Mouse (Mus musculus): ENCODE measurements at regions not wholly inside any gene's neighbourhood (a gene's known extent, or its start where the extent isn't known, plus 50 kb on each side); places are given as distances from the start of the nearest gene placed in this dataset.

DNA sequence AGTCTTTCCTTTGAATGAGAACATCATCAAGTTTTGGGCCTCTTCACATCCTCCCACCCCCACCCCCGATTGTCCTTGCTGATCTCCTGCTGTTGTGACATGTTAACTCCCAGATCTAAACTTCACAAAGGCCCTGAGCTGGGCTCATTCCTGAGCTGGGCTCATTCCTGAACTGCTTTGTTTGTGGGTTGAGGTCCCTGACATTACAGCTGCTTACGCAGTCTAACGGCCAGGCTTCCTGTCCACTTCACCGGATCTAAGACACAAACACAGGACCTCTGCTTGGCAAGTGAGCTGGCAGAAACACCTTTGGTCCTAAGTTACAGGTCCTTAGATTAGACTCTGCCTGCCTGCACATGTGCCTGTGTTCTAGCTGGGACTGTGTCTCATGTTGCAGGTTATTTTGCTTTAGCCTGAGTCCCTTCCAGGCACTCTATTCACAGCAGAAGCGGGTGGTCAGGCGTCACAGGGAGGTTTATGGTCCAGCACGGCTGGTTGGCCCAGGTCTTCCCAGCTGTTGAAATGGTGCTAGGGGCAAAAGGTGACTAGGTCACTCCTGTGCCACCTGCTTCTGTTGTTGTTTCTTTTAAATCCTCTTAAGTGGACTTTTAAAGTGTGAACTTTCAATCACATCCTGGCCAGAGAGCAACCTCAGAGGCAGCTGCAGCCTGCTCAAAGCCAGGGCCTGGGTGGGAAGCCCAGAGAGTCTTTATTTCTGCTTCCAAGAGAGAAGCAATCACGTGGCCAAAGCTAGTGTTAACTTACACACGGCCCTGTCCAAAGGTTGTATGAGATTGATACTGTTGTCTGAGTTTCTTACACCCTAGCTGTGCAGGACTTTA, 79.1 kb downstream of the Foxb1 start:
- H3K27me3 ChIP-seq (ENCODE audit: control insufficient read depth, insufficient read depth, low read depth, low read length), result no peaks in the 10 kb centered on the region; the same call in 1 of the 2 replicates
- H3K9me3 ChIP-seq (ENCODE audit: control insufficient read depth, low read length), result no peaks in the 10 kb centered on the region
- no peaks in the 10 kb centered on the region for H3K36me3 ChIP-seq (ENCODE audit: control insufficient read depth, insufficient read depth, low read length)
- H3K4me2 ChIP-seq (ENCODE audit: low read depth, low read length), result no peak overlapping the region
- no peak overlapping the region for H3K27ac ChIP-seq (ENCODE audit: low read length)
- H3K9ac ChIP-seq (ENCODE audit: low read length), result no peak overlapping the region
- H3K4me3 ChIP-seq (ENCODE audit: low read length), result no peak overlapping the region
- no peaks in the 10 kb centered on the region for H3K4me1 ChIP-seq (replicated peaks; ENCODE audit: control insufficient read depth, insufficient read depth, low read length)
- WGBS, result 25% methylated on average over 9 of the region's 9 CpGs
- no peak for ATAC-seq (ENCODE audit: low read depth)

DNA sequence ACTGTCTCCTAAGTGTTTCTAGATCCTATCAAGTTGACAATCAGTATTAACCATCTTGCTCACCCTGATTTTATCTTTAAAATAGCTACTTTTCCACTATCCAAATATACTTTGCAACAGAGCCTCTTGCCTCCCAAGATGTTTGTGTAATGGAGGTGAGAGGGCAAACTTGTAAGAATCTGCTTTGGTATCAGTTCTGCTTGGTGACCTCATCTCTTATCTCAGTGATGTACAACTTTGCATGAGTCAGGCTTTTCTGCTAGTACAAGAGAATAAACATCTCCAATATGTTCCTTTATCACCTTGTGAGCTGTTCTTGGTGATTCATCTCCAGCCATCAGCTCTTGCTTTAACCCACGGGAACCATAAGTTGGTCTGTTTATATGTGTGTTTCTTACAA, 82.1 kb downstream of the Foxb1 start:
- Histone ChIP-seq H3K27ac (ENCODE audit: low read length) (no peak overlapping the region), H3K27me3 (ENCODE audit: control insufficient read depth, insufficient read depth, low read depth, low read length) (peaks cover 6% of the 10 kb centered on the region), H3K4me1 (replicated peaks; ENCODE audit: control insufficient read depth, insufficient read depth, low read length) (no peaks in the 10 kb centered on the region), H3K4me3 (ENCODE audit: low read length) (no peak overlapping the region), H3K36me3 (ENCODE audit: control insufficient read depth, insufficient read depth, low read length) (no peaks in the 10 kb centered on the region), H3K4me2 (ENCODE audit: low read depth, low read length) (no peak overlapping the region), H3K9me3 (ENCODE audit: control insufficient read depth, low read length) (no peaks in the 10 kb centered on the region), H3K9ac (ENCODE audit: low read length) (no peak overlapping the region)
- no peak for ATAC-seq (ENCODE audit: low read depth)
- WGBS, result 9% methylated on average over 1 of the region's 1 CpGs

GRCm38 (mm10) chr9:69673463-69674105, 87.2 kb downstream of the Foxb1 start:
- WGBS, result 61% methylated on average over 10 of the region's 10 CpGs
- H3K9ac ChIP-seq (ENCODE audit: low read length), result no peak overlapping the region
- ATAC-seq (ENCODE audit: low read depth), result no peak
- no peak overlapping the region for H3K4me3 ChIP-seq (ENCODE audit: low read length)
- peaks cover 45% of the 10 kb centered on the region for H3K27me3 ChIP-seq (ENCODE audit: control insufficient read depth, insufficient read depth, low read depth, low read length)
- H3K36me3 ChIP-seq (ENCODE audit: control insufficient read depth, insufficient read depth, low read length), result no peaks in the 10 kb centered on the region
- H3K9me3 ChIP-seq (ENCODE audit: control insufficient read depth, low read length), result no peaks in the 10 kb centered on the region
- no peak overlapping the region for H3K4me2 ChIP-seq (ENCODE audit: low read depth, low read length)
- H3K27ac ChIP-seq (ENCODE audit: low read length), result no peak overlapping the region
- H3K4me1 ChIP-seq (replicated peaks; ENCODE audit: control insufficient read depth, insufficient read depth, low read length), result peaks cover 12% of the 10 kb centered on the region

GRCm38 (mm10) chr9:69672657-69673462, 87.9 kb downstream of the Foxb1 start:
- 63% methylated on average over 13 of the region's 13 CpGs for WGBS

GRCm38 (mm10) chr9:69671199-69671598, 89.5 kb downstream of the Foxb1 start:
- Histone ChIP-seq H3K27ac (ENCODE audit: low read length) (no peak overlapping the region), H3K9ac (ENCODE audit: low read length) (no peak overlapping the region), H3K4me3 (ENCODE audit: low read length) (peak overlapping the region; percentile 28; the same call in 1 of the 2 replicates), H3K36me3 (ENCODE audit: control insufficient read depth, insufficient read depth, low read length) (no peaks in the 10 kb centered on the region), H3K4me1 (replicated peaks; ENCODE audit: control insufficient read depth, insufficient read depth, low read length) (peaks cover 12% of the 10 kb centered on the region), H3K27me3 (ENCODE audit: control insufficient read depth, insufficient read depth, low read depth, low read length) (peaks cover 57% of the 10 kb centered on the region), H3K4me2 (ENCODE audit: low read depth, low read length) (peak overlapping the region; percentile 40), H3K9me3 (ENCODE audit: control insufficient read depth, low read length) (no peaks in the 10 kb centered on the region)
- WGBS, result 2% methylated on average over 18 of the region's 18 CpGs
- no peak for ATAC-seq (ENCODE audit: low read depth)

More at GRCm38 (mm10) chr9:69672657-69673462, 87.9 kb downstream of the Foxb1 start:
- H3K4me3 ChIP-seq (ENCODE audit: low read length), result no peak overlapping the region
- H3K4me1 ChIP-seq (replicated peaks; ENCODE audit: control insufficient read depth, insufficient read depth, low read length), result peaks cover 12% of the 10 kb centered on the region
- H3K27ac ChIP-seq (ENCODE audit: low read length), result no peak overlapping the region
- H3K36me3 ChIP-seq (ENCODE audit: control insufficient read depth, insufficient read depth, low read length), result no peaks in the 10 kb centered on the region
- no peak for ATAC-seq (ENCODE audit: low read depth)
- no peak overlapping the region for H3K4me2 ChIP-seq (ENCODE audit: low read depth, low read length)
- H3K9ac ChIP-seq (ENCODE audit: low read length), result no peak overlapping the region
- peaks cover 52% of the 10 kb centered on the region for H3K27me3 ChIP-seq (ENCODE audit: control insufficient read depth, insufficient read depth, low read depth, low read length)
- no peaks in the 10 kb centered on the region for H3K9me3 ChIP-seq (ENCODE audit: control insufficient read depth, low read length)

DNA sequence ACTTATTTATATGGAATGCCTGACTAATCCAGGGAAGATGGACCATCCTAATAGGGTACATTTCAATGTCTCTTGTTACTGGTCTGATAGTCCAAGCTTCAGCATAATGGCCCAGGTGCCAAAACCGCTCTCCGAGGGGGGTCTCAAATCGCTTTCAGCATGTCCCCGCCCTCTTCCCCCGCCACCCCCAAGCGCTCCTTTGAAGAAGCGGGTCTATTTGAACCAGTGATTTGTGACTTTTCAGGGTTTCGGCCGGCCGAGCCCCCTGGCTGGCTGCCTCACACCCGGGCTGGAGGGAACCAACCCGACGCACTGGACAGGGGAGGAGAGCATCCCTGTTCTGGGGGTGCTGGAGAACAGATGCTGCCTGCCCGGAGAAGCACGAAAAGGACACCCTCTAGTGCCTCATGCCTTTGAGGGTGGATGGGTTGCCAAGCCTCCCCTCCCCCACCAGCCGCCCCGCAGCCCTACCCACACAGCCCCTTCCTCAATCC, 90.1 kb downstream of the Foxb1 start:
- no peak for ATAC-seq (ENCODE audit: low read depth)
- Histone ChIP-seq H3K4me3 (ENCODE audit: low read length) (no peak overlapping the region), H3K4me1 (replicated peaks; ENCODE audit: control insufficient read depth, insufficient read depth, low read length) (peaks cover 12% of the 10 kb centered on the region), H3K27ac (ENCODE audit: low read length) (no peak overlapping the region), H3K36me3 (ENCODE audit: control insufficient read depth, insufficient read depth, low read length) (no peaks in the 10 kb centered on the region), H3K27me3 (ENCODE audit: control insufficient read depth, insufficient read depth, low read depth, low read length) (peaks cover 57% of the 10 kb centered on the region), H3K4me2 (ENCODE audit: low read depth, low read length) (peak overlapping the region; percentile 40; the same call in 1 of the 2 replicates), H3K9ac (ENCODE audit: low read length) (no peak overlapping the region), H3K9me3 (ENCODE audit: control insufficient read depth, low read length) (no peaks in the 10 kb centered on the region)
- WGBS, result 2% methylated on average over 17 of the region's 17 CpGs

- Histone ChIP-seq H3K4me2 (ENCODE audit: low read depth, low read length) (peak overlapping the region; percentile 32), H3K27me3 (ENCODE audit: control insufficient read depth, insufficient read depth, low read depth, low read length) (peaks cover 57% of the 10 kb centered on the region), H3K9ac (ENCODE audit: low read length) (no peak overlapping the region), H3K27ac (ENCODE audit: low read length) (no peak overlapping the region), H3K9me3 (ENCODE audit: control insufficient read depth, low read length) (no peaks in the 10 kb centered on the region), H3K4me3 (ENCODE audit: low read length) (peak overlapping the region; percentile 21), H3K4me1 (replicated peaks; ENCODE audit: control insufficient read depth, insufficient read depth, low read length) (peaks cover 12% of the 10 kb centered on the region), H3K36me3 (ENCODE audit: control insufficient read depth, insufficient read depth, low read length) (no peaks in the 10 kb centered on the region)
- ATAC-seq (ENCODE audit: low read depth), result no peak
- 3% methylated on average over 25 of the region's 25 CpGs for WGBS
Measured at GRCm38 (mm10) chr9:69669611-69670550, 90.9 kb downstream of the Foxb1 start.

- H3K27me3 ChIP-seq (ENCODE audit: control insufficient read depth, insufficient read depth, low read depth, low read length), result peaks cover 59% of the 10 kb centered on the region
Measured at GRCm38 (mm10) chr9:69668475-69669090, 92.2 kb downstream of the Foxb1 start.

More at GRCm38 (mm10) chr9:69668475-69669090, 92.2 kb downstream of the Foxb1 start:
- Histone ChIP-seq H3K4me1 (replicated peaks; ENCODE audit: control insufficient read depth, insufficient read depth, low read length) (peaks cover 12% of the 10 kb centered on the region), H3K4me3 (ENCODE audit: low read length) (no peak overlapping the region), H3K9me3 (ENCODE audit: control insufficient read depth, low read length) (no peaks in the 10 kb centered on the region), H3K27ac (ENCODE audit: low read length) (no peak overlapping the region), H3K36me3 (ENCODE audit: control insufficient read depth, insufficient read depth, low read length) (no peaks in the 10 kb centered on the region), H3K9ac (ENCODE audit: low read length) (no peak overlapping the region), H3K4me2 (ENCODE audit: low read depth, low read length) (no peak overlapping the region)
- WGBS, result 14% methylated on average over 9 of the region's 9 CpGs
- ATAC-seq (ENCODE audit: low read depth), result no peak

Measured in lung, embryonic 16.5 days (tissue).